Mouse (Mus musculus) WW6 (cell line): ENCODE measurements around the gene Gpr50.
A peak's percentile ranks its signal among the peaks of the same experiment; 100 is the strongest.

Experiments used
- DNase-seq: peaks from one replicate; pipeline ENCODE4 v3.0.0-alpha.2; 2013; ENCODE audit warnings: low read depth, low spot score

Gene Gpr50

DNA sequence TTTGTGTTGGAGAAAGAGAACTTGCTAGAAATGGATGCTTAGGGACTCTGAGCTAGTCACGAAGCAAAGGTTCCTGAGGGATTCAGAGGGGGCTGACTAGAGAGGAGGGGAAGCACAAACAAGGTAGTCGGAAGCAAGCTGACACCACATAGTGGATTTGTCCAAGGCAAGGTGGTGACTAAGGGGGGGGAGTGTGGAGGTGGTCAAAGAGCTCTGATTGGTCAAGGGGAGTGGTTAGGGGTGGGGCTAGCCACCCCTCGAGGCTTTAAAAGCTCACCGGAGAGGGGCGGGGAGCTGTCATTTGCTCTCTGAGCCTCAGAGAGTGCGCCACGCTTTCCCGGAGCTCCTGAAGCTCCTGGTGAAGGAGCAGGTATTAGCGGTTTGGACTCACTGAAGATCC lies at the start of gene Gpr50:
Gpr50 (plus strand) TSS at position 294 of the 400 bp plus-strand sequence.
- no peak for DNase-seq

DNA sequence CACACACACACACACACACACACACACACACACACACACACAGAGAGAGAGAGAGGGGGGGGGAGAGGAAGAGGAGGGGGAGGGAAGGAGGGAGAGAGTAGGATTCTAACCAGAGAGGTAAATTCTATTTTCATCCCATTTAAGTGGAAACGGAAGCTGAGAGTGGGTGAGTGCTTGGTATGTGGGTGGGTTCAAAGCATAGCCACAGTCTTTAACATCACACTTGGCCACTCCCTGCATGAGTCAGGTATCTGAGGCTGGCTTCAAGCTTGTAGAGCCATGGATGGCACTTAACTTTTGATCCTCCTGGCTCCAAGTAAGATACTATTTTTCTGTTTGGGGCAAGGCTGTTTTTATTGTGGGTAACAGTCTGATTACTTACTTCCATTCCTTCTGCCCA lies 41.2 kb upstream of the Gpr50 start:
- no peak for DNase-seq

DNA sequence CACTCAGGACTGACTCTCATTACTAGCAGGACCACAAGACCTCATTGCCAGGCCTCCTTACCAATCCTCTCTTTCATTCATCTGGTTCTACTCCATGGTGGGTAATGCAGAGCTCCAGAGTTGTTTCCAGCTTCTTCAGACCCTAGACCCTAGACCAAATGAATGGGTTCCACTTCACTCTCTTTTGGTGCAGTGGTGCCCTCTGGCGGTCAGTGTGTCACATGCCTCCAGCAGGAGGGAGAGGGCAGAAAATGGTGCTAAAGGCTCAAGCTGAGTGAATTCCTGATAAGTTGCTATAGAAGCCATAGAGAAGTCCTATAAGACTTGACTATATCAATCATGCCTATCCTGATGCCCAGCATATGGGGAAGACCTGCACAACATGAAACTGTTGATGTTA lies 39.6 kb upstream of the Gpr50 start:
- DNase-seq: no peak

DNA sequence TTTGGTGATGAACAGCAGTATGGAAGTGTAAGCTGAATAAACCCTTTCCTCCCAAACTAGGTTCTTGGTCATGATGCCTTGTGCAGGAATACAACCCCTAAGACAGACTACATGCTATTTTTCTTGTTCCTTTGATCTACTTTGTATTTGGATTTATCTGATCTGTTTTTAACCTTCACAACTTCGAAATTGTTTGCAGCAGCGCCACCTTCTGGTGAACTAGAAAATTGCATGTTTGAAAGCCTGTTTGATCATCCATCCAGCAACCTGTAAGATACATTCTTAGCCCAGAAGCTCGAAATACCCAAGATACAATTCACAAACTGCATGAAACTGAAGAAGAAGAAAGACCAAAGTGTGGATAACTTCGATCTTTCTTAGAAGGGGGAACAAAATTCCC lies 35.2 kb upstream of the Gpr50 start:
- DNase-seq: no peak

DNA sequence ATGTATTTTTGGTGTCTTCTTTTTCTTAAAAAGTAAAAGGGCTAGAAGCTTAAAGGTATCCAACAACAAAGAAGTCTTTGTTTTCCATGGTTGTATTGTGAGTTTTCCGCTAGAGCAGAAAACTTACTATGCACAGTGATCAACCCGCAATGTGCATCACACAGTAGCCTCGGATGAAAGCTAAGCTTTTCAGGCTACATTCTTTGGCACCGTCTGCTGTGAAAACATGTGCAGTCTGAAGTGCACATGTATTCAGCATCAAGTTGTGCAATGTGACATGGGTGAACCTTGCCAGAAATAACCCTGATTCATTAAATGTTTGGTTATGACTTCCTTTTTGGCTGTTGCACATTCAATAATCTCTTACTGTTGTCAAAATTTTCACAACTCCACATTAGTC lies 32.8 kb upstream of the Gpr50 start:
- no peak for DNase-seq

DNA sequence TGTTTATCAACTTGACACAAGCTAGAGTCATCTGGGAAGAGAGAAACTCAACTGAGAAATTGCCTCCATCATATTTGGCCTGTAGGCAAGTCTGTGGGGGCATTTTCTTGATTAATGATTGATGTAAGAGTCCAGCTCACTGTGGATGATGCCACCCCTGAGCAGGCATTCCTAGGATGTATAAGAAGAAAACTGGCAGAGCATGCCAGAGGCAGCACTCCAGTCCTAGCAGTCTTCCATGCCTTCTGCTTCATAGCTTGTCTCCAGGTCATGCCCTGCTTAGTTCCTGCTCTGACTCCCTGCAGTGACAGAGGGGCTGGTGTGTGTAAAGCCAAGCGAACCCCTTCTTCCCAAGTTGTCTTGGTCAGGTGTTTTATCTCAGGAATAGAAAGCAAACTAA lies 32.3 kb upstream of the Gpr50 start:
- DNase-seq: no peak

DNA sequence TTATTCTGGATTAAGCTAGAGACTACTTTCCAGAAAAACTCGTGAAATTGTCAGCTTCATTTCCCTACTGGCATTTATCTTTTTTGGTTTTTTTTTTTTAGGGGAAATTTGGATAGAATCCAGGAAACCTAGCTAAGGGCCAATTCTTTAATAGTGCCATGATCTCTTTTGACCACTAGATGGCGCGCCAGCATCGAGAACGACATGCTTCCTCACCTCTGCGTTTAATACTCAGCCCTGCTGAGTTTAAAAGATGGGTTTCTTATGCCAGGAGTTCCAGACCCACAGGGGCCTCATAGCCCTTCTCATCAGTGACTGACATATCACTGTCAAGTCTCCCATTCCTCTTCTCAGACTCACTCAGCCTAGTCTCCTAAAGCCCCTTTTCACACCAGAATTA lies 15.5 kb upstream of the Gpr50 start:
- no peak for DNase-seq

DNA sequence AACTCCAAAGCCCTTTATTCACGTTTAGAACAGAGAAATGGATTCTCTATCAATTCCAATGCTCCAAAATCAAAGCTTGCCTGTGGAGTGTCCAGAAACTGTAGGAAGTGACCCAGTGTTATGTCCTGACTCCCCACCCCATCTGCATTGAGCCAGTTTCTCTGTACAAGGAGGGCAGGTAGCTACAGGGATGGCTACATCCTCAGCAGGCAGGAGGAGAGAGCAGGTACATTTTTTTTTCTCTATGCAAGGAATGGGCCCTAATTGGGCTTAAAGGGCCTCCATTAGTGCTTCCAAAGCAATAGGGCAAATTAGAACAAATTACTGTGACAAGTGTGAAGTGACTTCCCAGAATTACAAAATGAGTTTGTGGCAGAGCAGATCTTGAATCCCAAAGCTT lies 15.0 kb upstream of the Gpr50 start:
- DNase-seq: no peak

DNA sequence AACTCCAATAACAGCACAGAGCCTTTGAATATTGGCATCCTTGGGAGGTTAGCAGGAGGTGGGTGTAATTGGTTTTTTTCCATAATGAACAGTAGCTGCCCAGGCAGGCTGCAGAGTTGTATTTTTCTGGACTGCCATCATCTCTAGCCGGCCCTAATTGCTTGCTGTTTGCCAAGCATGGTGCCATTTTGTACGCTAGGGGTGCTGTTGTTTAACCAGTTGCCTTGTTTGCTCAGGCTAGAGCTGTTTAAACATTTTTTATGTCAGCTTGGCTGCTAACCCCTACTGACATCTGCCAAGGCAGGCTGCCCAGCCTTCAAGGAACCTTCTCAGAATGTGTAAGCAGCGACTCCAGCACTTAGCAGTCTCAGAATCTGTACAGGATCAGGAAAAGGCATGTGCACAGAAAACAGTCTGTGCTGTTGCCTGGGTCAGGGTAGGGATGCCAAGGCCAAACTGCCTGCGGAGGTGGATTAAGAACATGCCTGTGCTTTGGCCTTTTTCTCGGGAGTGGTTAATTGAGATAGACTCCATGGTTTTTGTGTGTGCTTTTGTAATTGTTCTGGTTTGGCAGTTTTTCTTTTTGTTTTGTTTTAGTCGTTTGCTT lies 14.5 kb upstream of the Gpr50 start:
- no peak for DNase-seq

DNA sequence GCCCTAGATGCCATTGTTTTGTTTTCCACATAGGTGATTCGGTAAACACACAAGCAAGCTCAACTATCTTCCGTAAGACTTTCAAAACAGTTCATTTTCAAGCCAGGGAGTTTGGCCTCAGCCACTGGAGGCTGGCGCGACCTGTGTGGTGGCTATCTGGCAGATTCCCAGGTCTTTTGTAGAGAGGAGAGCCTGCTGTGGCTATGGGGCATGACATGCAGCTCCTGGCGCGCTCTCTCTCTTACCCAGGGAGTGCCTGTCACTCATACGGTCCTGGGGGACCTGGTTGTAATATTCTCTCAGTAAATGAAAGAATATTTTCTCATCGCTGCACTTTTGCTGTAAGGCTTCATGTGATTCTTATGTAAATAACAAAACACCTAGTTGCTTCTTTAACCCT lies 13.5 kb upstream of the Gpr50 start:
- DNase-seq: no peak

DNA sequence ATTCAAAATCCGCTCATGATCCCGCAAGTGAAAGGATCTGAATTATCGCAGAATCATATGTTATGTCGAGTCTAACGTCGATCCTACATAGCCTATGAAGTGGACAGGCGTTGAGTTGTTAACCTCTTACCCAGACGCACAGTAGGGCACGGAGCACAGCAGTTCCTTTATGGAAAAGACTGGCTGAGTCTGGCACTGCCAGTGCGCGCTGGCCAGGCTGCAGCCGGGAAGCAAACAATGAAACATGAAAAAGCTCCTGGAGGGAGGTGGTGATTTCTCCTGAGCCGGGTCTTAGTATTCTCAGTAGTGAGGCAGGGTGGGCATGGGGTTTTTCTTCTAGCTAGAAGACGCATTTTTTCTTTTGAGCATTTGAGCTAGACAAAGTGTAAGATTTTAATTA lies 1.7 kb upstream of the Gpr50 start:
- DNase-seq: no peak

DNA sequence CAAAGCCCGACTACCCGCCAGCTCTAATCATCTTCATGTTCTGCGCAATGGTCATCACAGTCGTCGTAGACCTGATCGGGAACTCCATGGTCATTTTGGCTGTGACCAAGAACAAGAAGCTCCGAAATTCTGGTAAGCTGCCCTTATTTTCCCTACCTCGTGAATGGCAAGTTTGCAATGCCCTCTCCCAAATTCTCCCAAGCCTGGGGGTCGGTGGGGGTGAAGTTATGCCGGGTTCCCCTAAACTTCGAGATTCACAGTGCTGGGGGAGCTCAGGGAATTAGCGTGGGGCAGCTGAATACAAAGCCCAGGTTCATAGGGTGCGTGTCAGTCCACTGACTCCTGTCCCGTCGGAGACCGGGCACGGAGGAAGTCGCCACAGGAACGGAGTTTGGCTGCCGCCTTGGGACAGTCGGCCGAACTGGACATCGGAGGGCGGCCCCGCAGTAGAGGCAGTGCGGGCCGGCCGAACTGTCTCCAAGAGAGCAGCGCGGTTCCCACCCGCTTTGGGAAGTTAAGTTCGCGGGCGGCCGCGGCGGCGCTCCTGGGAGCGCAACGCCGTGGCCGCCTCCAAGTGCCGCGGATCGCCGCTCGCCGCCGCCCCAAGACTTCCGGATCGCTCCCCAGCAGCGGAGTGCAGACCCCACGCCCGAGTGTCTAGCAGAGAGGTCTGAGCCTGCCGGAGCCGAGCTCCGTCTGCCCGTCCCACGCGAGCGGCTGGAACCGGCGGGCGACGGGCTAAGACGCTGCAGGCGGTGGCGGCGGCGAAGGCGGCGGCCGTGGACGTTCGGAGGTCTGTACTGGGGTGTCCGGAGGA lies 612 bp downstream of the Gpr50 start:
- no peak for DNase-seq

DNA sequence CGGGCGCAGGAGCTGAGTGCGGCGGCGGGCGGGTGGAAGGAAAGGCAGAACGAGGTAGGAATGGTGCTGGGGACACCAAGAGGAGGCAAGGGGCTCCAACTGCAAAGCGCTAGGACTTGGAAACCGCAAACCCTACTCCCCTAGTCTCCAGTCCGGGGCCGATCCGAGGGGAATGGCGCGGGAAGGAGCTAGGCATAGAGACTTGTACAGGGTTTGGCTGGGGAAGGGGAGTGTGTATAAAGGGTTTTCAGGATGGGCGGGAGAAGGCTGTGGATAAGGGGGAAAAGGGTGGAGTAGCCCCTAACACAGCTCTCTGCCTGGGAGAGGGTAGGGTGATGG lies 1.2 kb downstream of the Gpr50 start:
- no peak for DNase-seq

DNA sequence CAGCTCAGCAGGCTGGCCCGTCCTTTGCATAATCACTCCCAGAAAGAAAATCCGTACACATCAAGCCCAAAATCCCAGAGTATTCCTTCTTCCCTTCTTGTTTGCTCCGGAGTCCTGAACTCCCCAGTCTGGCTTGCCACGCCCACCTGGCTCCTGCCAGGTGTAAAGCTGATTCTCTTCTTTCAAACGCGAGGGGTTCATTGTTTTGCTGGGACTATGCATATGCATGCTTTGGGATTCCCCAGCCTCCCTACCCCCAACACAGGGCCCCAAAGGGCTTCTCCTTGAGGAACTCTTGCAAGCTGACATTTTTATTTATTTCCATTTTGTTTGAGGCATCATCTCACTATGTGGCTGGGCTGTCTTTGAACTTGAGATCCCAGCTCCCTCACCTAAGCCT lies 6.8 kb downstream of the Gpr50 start:
- no peak for DNase-seq

DNA sequence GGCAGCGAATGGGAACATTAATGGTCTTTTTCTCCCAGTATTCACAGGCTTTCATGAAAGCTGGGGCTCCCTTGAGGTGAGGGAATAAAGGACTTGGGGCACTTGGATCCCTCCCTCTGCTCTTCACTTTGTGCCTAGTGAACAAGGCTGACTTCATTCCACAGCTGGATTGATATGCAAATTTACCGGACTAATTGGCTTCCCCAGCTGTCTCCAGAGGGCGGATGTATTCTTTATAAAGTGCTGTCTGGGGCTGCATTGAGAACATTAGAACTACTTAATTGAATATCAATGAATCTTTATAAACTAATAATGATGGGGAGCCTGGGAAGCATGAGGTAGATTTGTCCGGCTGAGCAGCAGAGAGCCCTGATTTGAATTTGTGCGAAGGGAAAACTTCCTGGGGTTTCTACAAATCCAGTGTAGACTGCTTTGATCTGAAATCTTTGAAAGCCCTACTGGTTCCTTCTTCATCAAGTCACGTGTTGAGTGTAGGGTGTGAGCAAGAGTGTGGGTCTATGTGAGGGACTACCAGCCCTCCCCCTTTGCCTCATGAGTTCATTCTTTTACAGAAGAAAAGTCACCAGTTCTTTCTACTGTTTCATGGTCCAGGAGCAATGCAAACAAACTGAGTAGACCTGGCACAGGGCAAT lies 37.5 kb downstream of the Gpr50 start:
- peak; percentile 7 for DNase-seq
